ENCODE assay signal across 8 mouse cellular contexts in the genomic region with DNA sequence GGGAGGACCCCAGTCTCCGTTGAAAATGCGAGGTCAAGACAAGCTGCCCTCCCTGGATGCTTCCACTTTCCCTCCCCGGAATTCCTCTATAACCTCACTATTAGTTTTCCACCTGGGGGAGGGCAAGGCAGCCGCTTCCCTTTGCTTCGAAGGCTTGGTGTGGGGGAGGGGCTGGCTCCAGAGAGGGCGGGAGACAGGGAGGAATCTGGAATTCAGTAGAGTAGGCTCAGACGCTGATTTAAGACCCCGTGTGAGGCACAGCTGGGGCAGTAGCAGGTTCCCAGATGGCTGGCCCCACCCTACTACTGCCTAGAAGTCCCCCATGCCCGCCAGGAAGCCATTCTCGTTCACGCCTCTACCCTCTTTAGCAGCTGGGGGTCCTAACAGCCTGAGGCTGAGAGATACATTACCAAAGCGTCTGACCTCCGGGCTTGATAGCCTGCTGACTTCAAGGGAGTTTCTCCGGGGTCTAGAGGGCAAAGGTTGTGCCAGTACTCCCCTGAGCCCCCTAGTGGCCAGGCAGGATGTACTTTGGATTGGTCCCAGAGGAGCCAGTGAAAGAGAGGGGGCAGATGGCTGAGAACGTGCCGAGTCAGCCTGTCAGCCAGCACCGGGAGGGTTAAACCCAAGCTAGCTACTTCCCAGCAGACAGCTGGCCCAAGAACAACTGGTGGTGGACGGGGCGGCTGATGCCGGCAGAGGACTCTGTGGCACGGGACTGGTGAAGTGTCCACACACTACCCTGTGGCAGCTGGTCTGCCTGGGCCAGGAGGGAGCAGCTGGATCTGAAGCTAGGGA. TPM values are rescaled to one million over a fixed set of nuclear protein-coding genes. Genes with fewer than 3 reads are reported as not detected.
A peak's percentile ranks its signal among the peaks of the same experiment; 100 is the strongest.
DNase-seq lines count a peak whose midpoint lies in the region; ATAC-seq lines count a peak whose summit lies in the region.

No protein-coding gene starts in this region.

- peak overlapping the region; percentile 81 for H3K27ac ChIP-seq in heart, embryonic 10.5 days
- H3K27ac ChIP-seq in kidney, embryonic 14.5 days (ENCODE audit: low read depth, low read length): peak overlapping the region; percentile 6; the same call in 1 of the 2 replicates

- peak overlapping the region; percentile 34 for H3K4me2 ChIP-seq in kidney, embryonic 14.5 days (replicated peaks; ENCODE audit: low read depth, low read length)

- peaks cover 89% of the 10 kb centered on the region for H3K4me1 ChIP-seq in heart, embryonic 10.5 days
- peaks cover 36% of the 10 kb centered on the region for H3K4me1 ChIP-seq in kidney, embryonic 14.5 days (ENCODE audit: control insufficient read depth, insufficient read depth, low read length)

- peak; percentile 51 for ATAC-seq in kidney, embryonic 14.5 days (ENCODE audit: low FRiP score, low TSS enrichment)

- no peaks in the 10 kb centered on the region for H3K9me3 ChIP-seq in heart, embryonic 10.5 days
- no peaks in the 10 kb centered on the region for H3K9me3 ChIP-seq in kidney, embryonic 14.5 days (ENCODE audit: control insufficient read depth, low read length)

- H3K4me3 ChIP-seq in heart, embryonic 10.5 days: peak overlapping the region; percentile 47
- no peak overlapping the region for H3K4me3 ChIP-seq in kidney, embryonic 14.5 days (ENCODE audit: low read length)

- WGBS in heart, embryonic 10.5 days: under 1% methylated on average over 21 of the region's 21 CpGs
- 1% methylated on average over 21 of the region's 21 CpGs for WGBS in kidney, embryonic 14.5 days

- H3K27me3 ChIP-seq in heart, embryonic 10.5 days (ENCODE audit: insufficient read depth, poor library complexity, severe bottlenecking): peaks cover 34% of the 10 kb centered on the region; the same call in 1 of the 2 replicates
- peaks cover 21% of the 10 kb centered on the region for H3K27me3 ChIP-seq in kidney, embryonic 14.5 days (ENCODE audit: control insufficient read depth, insufficient read depth, low read length)

- peak; percentile 59 for DNase-seq in 3T3-L1 (ENCODE audit: low read depth, low spot score)
- peak; percentile 99 for DNase-seq in ES-CJ7 (ENCODE audit: low read depth, low spot score)
- DNase-seq in embryo, embryonic 9.5 days (ENCODE audit: extremely low spot score): peak; percentile 90
- DNase-seq in heart, embryonic 10.5 days (ENCODE audit: low spot score): peak; percentile 88
- DNase-seq in lung, postnatal 25 days (ENCODE audit: low spot score): peak; percentile 64
- DNase-seq in spleen, postnatal 10 days (ENCODE audit: low spot score in 2 of 2): peak; percentile 50 to 77
- DNase-seq in ovary, postnatal 10 days (ENCODE audit: low spot score): no peak

- no peaks in the 10 kb centered on the region for H3K36me3 ChIP-seq in heart, embryonic 10.5 days
- no peaks in the 10 kb centered on the region for H3K36me3 ChIP-seq in kidney, embryonic 14.5 days (ENCODE audit: control insufficient read depth, insufficient read depth, low read length)

- no peak overlapping the region for H3K9ac ChIP-seq in kidney, embryonic 14.5 days (ENCODE audit: low read depth, low read length)

RNA-seq across cellular contexts. Expression of a gene that starts 1.8 kb away (rescaled TPM):
- 23.6 and 30.8 TPM in 2 replicates for polyA plus RNA-seq in heart, embryonic 10.5 days (2016; fragmentation: Nextera tagmentation; extraction: Ambion mirVana)
- 43.1 and 54.1 TPM in 2 replicates for polyA plus RNA-seq in kidney, embryonic 14.5 days (2014; fragmentation: Nextera tagmentation; extraction: Ambion mirVana)

RNA-seq across cellular contexts. Expression of a gene that starts 29.7 kb away (rescaled TPM):
- 332 and 360 TPM in 2 replicates for polyA plus RNA-seq in heart, embryonic 10.5 days (2016; fragmentation: Nextera tagmentation; extraction: Ambion mirVana)
- polyA plus RNA-seq in kidney, embryonic 14.5 days (2014; fragmentation: Nextera tagmentation; extraction: Ambion mirVana): 730 and 1,037 TPM in 2 replicates

RNA-seq across cellular contexts. Expression of a gene that starts 45.8 kb away (rescaled TPM):
- 12.4 and 13.1 TPM in 2 replicates for polyA plus RNA-seq in heart, embryonic 10.5 days (2016; fragmentation: Nextera tagmentation; extraction: Ambion mirVana)
- polyA plus RNA-seq in kidney, embryonic 14.5 days (2014; fragmentation: Nextera tagmentation; extraction: Ambion mirVana): 13.3 and 21.1 TPM in 2 replicates

RNA-seq across cellular contexts. Expression of a gene that starts 56.2 kb away (rescaled TPM):
- polyA plus RNA-seq in heart, embryonic 10.5 days (2016; fragmentation: Nextera tagmentation; extraction: Ambion mirVana): 202 and 240 TPM in 2 replicates
- polyA plus RNA-seq in kidney, embryonic 14.5 days (2014; fragmentation: Nextera tagmentation; extraction: Ambion mirVana): 159 and 160 TPM in 2 replicates
